Mouse (Mus musculus): ENCODE data around the gene Fmod. TPM values are rescaled to one million over a fixed set of nuclear protein-coding genes. Genes with fewer than 3 reads are reported as not detected.

The Fmod gene
- 10 to 100 TPM; 27.5 to 28.4 TPM for total RNA-seq (2021)
- long read RNA-seq, experiment 1, transcript Fmod-201 (3 exons, 3,120 nt) = major isoform, 30 of 45 reads
- long read RNA-seq, experiment 1, partial matches to known transcripts = 12 of 45 reads
- long read RNA-seq, experiment 1, other reads (novel, unspliced or antisense) = 3 of 45 reads
- long read RNA-seq, experiment 2, transcript Fmod-201 (3 exons, 3,120 nt) = major isoform, 12 of 25 reads
- long read RNA-seq, experiment 2, partial matches to known transcripts = 13 of 25 reads
- long read RNA-seq, experiment 2, other reads (novel, unspliced or antisense) = 0 of 25 reads

DNA sequence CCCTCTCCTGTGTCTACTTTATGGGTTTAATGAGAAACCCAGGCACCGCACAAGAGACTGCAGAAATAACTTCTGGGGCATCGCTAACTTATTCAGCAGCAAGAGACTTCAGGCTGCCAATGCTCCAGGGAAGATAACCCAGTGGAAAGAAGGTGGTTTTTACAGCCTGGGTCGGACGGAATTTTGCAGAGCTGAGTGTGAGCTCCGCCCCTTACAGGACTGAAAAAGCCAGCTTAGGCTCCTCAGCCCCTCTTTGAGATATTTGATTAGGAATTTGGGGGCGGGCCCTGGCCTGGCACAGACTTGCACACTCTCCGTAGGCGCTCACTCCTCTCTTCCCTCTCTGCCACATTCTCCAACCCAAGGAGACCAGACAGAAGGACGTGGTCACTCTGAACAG is at the start of gene Fmod:
Gene Fmod (plus strand): TSS at position 83 of the 400 bp plus-strand sequence.
- no peak for DNase-seq (ENCODE audit: low spot score in 2 of 2)

DNA sequence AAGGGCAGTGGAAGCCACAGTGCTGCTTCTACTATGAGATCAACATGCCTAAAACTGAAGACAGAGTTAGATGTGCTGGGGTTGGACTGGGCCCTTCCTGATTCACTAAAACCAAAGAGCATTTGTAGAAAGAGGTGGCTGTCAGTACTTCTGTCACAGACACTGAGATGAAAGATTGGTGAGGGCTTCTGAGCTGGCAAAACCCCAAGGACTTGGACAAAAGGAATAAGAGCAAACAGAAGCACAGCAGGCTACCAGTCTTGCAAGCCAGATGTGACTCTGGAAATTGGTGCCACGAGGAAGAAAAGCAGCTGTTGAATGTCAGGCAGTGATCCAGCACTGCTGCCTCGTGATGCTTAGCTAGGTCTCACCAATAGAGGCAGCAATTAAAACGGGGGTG is 48.2 kb upstream of the Fmod start:
- no peak for DNase-seq (ENCODE audit: low spot score in 2 of 2)

DNA sequence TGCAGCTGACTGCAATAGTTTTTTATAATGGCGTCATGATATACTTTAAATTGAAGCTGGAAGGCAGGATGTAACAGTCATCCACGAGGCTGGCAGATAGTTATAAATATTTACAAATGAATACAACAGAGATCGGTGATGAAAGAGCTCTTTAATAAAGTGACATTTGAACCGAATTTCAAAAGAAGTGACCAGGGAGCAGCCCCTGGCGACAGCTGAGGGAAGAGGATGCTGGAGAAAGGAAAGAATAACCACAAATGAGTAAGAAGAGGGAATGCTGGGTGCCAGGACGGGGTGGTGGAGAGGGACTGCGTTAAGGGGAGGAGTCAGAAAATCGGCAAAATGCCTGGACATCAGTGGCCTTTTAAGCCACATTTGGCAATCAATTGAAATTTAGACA is 45.8 kb upstream of the Fmod start:
- DNase-seq (ENCODE audit: low spot score in 2 of 2) = no peak

DNA sequence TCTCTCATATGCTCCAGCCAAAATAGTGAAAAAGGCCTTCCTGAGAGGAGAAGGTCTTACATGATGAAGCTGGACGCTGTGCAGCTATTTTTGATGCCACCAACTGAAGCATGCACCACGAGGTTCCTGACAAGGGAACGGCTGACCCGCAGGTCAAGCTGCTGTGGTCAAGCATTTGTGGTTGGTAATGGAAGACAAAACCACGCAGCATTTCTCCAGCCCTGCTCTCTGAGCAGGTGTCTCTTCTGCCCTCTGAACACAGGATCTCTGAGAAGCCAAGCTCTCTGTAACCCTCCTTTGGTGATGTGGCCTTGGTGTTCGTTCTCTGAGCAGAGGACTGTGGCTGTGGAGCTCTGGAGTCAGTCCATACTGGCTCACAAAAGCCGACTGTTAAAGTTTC is 31.6 kb upstream of the Fmod start:
- DNase-seq (ENCODE audit: low spot score in 2 of 2) = no peak

- no peak for DNase-seq (ENCODE audit: low spot score in 2 of 2)
These were observed 30.8 kb upstream of the Fmod start for GRCm38 (mm10) chr1:134006105-134006764.

GRCm38 (mm10) chr1:134024293-134024971 is 12.6 kb upstream of the Fmod start:
- DNase-seq (ENCODE audit: low spot score in 2 of 2) = no peak

DNA sequence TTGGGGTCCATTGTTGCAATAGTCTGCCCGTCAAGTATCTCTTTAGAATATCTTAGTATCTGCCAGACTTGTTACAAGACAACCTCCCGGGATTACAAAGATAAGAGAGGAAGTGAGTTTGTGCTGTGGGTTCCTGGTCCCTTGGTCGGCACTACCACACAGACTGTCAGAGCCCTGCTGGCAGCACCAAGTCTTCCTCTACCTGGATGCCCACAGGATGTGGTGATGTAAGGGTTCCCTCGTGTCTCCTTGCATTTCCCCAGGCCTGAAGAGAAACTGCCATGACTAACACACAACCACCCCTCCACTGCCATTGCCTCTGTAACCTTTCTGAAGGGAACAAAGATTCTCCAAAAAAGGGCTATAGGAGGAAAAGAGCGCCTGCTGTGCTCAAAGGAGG is 11.1 kb upstream of the Fmod start:
- DNase-seq (ENCODE audit: low spot score in 2 of 2) = no peak

DNA sequence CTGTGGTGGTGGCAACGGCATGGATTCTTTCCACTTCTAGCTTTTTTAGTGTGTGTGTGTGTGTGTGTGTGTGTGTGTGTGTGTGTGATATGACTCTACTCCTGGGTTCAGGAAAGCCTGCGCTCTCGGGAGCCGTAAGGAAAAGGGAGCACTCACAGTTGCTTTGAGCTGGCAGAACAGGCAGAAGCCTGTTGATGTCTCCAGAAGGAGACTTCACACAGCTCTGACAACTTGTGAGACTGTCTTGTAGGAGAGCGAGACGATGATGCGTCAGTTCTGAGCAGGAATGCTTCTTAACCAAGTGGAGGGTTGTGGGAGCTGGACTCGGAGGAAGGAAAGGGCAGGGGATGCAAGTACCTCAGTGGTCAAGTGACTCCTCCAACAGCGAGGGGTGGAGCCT is 10.3 kb upstream of the Fmod start:
- no peak for DNase-seq (ENCODE audit: low spot score in 2 of 2)

GRCm38 (mm10) chr1:134028161-134028846 is 8.8 kb upstream of the Fmod start:
- DNase-seq (ENCODE audit: low spot score in 2 of 2) = peak; percentile 45 to 64

DNA sequence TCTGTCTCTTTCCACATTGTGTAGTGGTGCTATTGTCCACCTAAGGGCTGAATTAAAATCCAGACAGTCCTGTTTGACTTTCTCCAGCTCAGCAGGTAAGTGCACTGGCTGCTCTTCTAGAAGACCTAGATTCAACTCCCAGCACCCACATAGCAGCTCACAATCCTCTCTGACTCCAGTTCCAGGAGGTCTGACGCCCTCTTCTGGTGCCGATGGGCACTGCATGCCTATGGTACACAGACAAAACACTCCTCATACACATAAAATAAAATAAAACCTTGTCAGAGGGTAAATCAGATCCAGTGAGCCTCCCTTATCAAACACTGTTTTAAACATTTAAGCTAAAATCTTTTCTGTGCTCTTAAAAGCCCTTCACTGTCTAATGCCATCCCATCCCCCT is 562 bp upstream of the Fmod start:
- no peak for DNase-seq (ENCODE audit: low spot score in 2 of 2)

DNA sequence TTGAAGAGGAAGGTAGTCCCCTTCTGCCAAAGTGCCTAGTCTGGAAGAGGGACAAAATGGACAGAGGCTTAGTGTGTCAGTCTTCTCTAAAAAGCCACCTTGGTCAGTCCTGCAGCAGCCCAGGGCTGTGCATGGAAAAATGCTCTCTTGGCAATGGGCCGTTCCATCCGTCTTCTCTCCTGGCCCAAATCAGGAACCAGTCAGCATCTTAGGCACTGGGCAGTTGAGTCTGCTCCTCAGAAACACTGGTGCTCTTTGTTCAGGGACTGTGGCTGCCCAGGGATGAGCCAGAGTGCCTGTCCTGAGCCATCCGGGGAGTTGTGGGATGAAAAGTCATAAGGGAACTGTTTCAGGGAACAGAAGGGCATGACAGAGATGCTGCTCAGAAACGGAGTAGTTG is 1.3 kb downstream of the Fmod start:
- no peak for DNase-seq (ENCODE audit: low spot score in 2 of 2)

GRCm38 (mm10) chr1:134039361-134039760 is 2.3 kb downstream of the Fmod start:
- DNase-seq (ENCODE audit: low spot score in 2 of 2) = no peak

DNA sequence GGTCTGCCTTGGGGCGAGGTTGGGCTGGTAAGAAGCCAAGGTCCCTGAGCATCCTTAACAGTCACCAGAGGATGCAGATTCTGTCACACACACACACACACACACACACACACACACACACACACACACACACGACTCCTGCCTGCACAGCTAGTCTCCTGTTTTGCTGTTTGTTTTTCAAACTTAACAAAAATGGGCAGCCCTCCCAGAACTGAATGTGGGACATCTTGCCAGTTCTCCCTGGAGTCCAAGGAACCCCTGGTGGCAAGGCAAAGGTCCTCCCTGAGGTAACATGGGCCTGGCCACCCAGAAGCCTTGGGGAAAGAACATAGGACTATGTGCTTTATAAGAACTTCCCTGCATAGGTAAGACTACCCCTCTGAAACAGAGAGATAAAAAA is 4.8 kb downstream of the Fmod start:
- DNase-seq (ENCODE audit: low spot score in 2 of 2) = no peak

DNA sequence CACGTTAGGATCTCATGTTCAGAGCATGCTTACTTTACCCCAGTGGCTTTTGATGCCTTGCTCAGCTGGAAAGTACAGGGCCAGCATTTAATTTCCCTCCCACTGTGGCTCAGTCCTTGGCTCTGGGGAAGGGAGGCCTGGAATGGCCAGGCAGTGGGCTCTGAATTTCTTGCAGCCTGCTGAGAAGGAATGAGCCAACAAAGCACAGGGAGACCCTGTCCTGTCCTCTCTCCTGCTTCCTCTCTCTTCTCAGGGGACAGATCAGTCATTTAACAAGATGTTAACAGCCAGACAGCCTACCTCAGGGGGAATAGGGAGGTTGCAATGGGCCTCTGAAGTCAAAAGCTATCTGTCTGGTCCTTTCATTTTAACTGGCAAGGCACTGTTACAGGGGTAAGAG is 5.3 kb downstream of the Fmod start:
- DNase-seq (ENCODE audit: low spot score in 2 of 2) = no peak

GRCm38 (mm10) chr1:134044805-134045204 is 7.8 kb downstream of the Fmod start:
- no peak for DNase-seq (ENCODE audit: low spot score in 2 of 2)

DNA sequence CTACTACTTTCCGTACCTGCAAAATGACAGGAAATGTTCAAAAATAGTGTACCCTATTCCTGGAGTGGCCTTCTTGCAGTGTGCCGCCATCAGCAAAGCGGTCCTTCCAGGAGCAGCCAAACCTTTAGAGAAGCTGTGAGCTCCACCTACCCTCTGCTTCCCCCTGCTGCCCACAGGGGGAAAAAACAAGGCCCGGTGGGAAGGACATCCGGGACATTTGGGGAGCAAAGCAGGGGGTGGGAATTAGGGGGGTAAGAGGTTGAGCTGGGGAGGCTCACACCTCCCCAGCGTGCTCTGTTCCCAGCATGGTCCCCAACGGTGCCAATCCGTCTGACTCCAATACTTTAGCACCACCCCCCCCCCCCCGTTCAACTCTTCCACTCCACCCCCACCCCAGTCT is 8.9 kb downstream of the Fmod start:
- peak; percentile 83 to 84 for DNase-seq (ENCODE audit: low spot score in 2 of 2)

DNA sequence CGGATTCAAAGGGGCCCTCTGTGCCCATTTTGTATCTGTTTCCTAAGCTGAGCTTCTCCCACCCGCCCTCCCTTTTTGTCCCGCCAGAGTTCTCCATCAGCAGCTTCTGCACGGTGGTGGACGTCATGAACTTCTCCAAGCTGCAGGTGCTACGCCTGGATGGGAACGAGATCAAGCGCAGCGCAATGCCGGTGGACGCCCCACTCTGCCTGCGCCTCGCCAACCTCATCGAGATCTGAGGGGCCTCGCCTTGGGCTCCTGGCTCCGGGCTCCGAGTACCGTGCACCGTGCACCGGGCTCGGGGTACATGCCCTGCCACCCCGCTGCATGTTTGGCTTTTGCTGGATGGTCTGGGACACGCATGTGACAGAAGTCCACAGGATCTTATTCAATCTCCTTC is 9.3 kb downstream of the Fmod start:
- DNase-seq (ENCODE audit: low spot score in 2 of 2) = no peak

GRCm38 (mm10) chr1:134047431-134047830 is 10.4 kb downstream of the Fmod start:
- no peak for DNase-seq (ENCODE audit: low spot score in 2 of 2)

- DNase-seq (ENCODE audit: low spot score in 2 of 2) = peak; percentile 75 to 76
These were observed 11.7 kb downstream of the Fmod start for GRCm38 (mm10) chr1:134048759-134049158.

- DNase-seq (ENCODE audit: low spot score in 2 of 2) = no peak
These were observed 12.5 kb downstream of the Fmod start for GRCm38 (mm10) chr1:134049542-134049941.

GRCm38 (mm10) chr1:134053207-134053606 is 16.2 kb downstream of the Fmod start:
- DNase-seq (ENCODE audit: low spot score in 2 of 2) = peak; percentile 86 to 90

- no peak for DNase-seq (ENCODE audit: low spot score in 2 of 2)
These were observed 18.0 kb downstream of the Fmod start for GRCm38 (mm10) chr1:134055058-134055457.

Data from left cerebral cortex, adult 18-20 months (tissue).